In the genomic region with DNA sequence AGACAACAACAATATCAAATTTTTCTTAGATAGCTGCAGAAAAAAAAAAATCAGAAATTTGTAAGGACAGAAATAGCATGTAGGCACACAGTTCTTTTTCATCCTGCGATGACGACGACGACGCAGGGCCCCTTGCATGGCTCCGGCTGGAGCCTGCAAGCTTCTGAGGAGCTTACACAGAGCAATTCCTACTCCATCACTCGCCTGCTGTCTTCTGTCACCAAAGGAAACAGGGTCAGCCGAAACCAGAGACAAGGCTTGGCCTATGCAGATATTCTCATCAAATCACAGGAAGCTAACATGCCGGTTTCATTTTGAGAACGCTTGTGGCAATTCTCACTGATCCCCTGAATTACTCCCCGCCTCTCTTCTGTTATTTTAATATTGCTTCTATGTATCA, we compare ENCODE assay signal across 19 mouse cellular contexts.
A peak's percentile ranks its signal among the peaks of the same experiment; 100 is the strongest.
DNase-seq lines count a peak whose midpoint lies in the region; ATAC-seq and TF ChIP-seq lines count a peak whose summit lies in the region.
"Had no signal": no experiment of that assay in that cellular context is flagged by ENCODE, and none has a peak within 500 bp of the region (broad histone marks: within the 10 kb centered on the region; RNA-seq: fewer than 3 reads in every experiment).

No protein-coding gene starts in this region.

- no peak for TF ChIP-seq CTCF in lung, embryonic 14.5 days (IDR thresholded peaks at IDR 0.05; ENCODE audit: low read depth)

- DNase-seq in heart, postnatal 4 days: no peak
- peak; percentile 57 for DNase-seq in lung, embryonic 14.5 days
- DNase-seq in lung, postnatal 10 days: no peak
- DNase-seq in brain, adult 2 months (ENCODE audit: low read depth, low spot score): peak; percentile 6
- no peak for DNase-seq in adrenal gland, adult 2 months
- DNase-seq: adrenal gland, postnatal 14 days; cerebellum, adult 8-10 months; layer of hippocampus, postnatal 36 days; left cerebral cortex, postnatal 4 days; right cerebral cortex, postnatal 25 days; thymus, adult 18-20 months had no signal

- H3K27me3 ChIP-seq in heart, embryonic 15.5 days: no peaks in the 10 kb centered on the region
- no peaks in the 10 kb centered on the region for H3K27me3 ChIP-seq in lung, embryonic 14.5 days (ENCODE audit: insufficient read depth, low read length)
- H3K27me3 ChIP-seq in embryonic facial prominence, embryonic 15.5 days: no peaks in the 10 kb centered on the region
- H3K27me3 ChIP-seq: forebrain, embryonic 15.5 days; liver, embryonic 12.5 days had no signal

- WGBS in heart, embryonic 15.5 days: 43% methylated on average over 11 of the region's 11 CpGs
- 28% methylated on average over 11 of the region's 11 CpGs for WGBS in lung, embryonic 14.5 days
- 41% methylated on average over 11 of the region's 11 CpGs for WGBS in embryonic facial prominence, embryonic 15.5 days

- no peak overlapping the region for H3K9ac ChIP-seq in heart, embryonic 15.5 days
- H3K9ac ChIP-seq in lung, embryonic 14.5 days: no peak overlapping the region
- H3K9ac ChIP-seq in embryonic facial prominence, embryonic 15.5 days: no peak overlapping the region
- H3K9ac ChIP-seq: forebrain, embryonic 15.5 days; liver, embryonic 12.5 days had no signal

- no peak overlapping the region for H3K4me3 ChIP-seq in heart, embryonic 15.5 days
- no peak overlapping the region for H3K4me3 ChIP-seq in lung, embryonic 14.5 days (ENCODE audit: low read depth, low read length)
- H3K4me3 ChIP-seq in embryonic facial prominence, embryonic 15.5 days (replicated peaks): no peak overlapping the region
- H3K4me3 ChIP-seq: erythroblast, embryonic 14.5 days; forebrain, embryonic 15.5 days; liver, embryonic 12.5 days had no signal

- no peaks in the 10 kb centered on the region for H3K4me1 ChIP-seq in heart, embryonic 15.5 days (replicated peaks)
- peaks cover 8% of the 10 kb centered on the region for H3K4me1 ChIP-seq in lung, embryonic 14.5 days (ENCODE audit: insufficient read depth)
- H3K4me1 ChIP-seq in embryonic facial prominence, embryonic 15.5 days: 0 out of 2 replicates have a peak, but pooled peaks cover 5% of the 10 kb centered on the region
- H3K4me1 ChIP-seq: liver, embryonic 12.5 days had no signal

- peak overlapping the region; percentile 31 for H3K4me2 ChIP-seq in heart, embryonic 15.5 days
- H3K4me2 ChIP-seq in lung, embryonic 14.5 days: peak overlapping the region; percentile 48
- 0 out of 2 replicates have a peak overlapping the region, but pooled peaks have one; percentile 21 for H3K4me2 ChIP-seq in embryonic facial prominence, embryonic 15.5 days (replicated peaks)
- H3K4me2 ChIP-seq: liver, embryonic 12.5 days had no signal

- H3K27ac ChIP-seq in heart, embryonic 15.5 days: no peak overlapping the region
- peak overlapping the region; percentile 12; the same call in 1 of the 2 replicates for H3K27ac ChIP-seq in lung, embryonic 14.5 days (ENCODE audit: low read depth)
- H3K27ac ChIP-seq in embryonic facial prominence, embryonic 15.5 days (replicated peaks): no peak overlapping the region
- H3K27ac ChIP-seq: liver, embryonic 12.5 days; macrophage had no signal

- no peaks in the 10 kb centered on the region for H3K9me3 ChIP-seq in heart, embryonic 15.5 days (replicated peaks)
- no peaks in the 10 kb centered on the region for H3K9me3 ChIP-seq in lung, embryonic 14.5 days (ENCODE audit: low read depth, low read length)
- no peaks in the 10 kb centered on the region for H3K9me3 ChIP-seq in embryonic facial prominence, embryonic 15.5 days (replicated peaks)
- H3K9me3 ChIP-seq: forebrain, embryonic 15.5 days; liver, embryonic 12.5 days had no signal

- H3K36me3 ChIP-seq in heart, embryonic 15.5 days: no peaks in the 10 kb centered on the region
- no peaks in the 10 kb centered on the region for H3K36me3 ChIP-seq in lung, embryonic 14.5 days (ENCODE audit: insufficient read depth)
- no peaks in the 10 kb centered on the region for H3K36me3 ChIP-seq in embryonic facial prominence, embryonic 15.5 days
- H3K36me3 ChIP-seq: forebrain, embryonic 15.5 days; liver, embryonic 12.5 days had no signal

- ATAC-seq in heart, embryonic 15.5 days (replicated peaks; ENCODE audit: insufficient number of reproducible peaks, insufficient read depth, low FRiP score, low read depth): no peak
- peak; percentile 54; the same call in 1 of the 2 replicates for ATAC-seq in lung, embryonic 14.5 days (ENCODE audit: insufficient read depth)
- no peak for ATAC-seq in embryonic facial prominence, embryonic 15.5 days (ENCODE audit: insufficient number of reproducible peaks, low FRiP score, low TSS enrichment, low read depth)
- ATAC-seq: CD4-positive, CD25-positive, alpha-beta regulatory T cell, adult 4 months; forebrain, embryonic 15.5 days; hindbrain, embryonic 16.5 days; liver, embryonic 12.5 days had no signal

Comparison
In these comparisons a context has a peak if more than half of its experiments do, and no peak if none do; other contexts are left out.
1. DNase-seq: peak in lung, embryonic 14.5 days (single experiment) and brain, adult 2 months (single experiment); none in heart, postnatal 4 days (single experiment), lung, postnatal 10 days (single experiment) and adrenal gland, adult 2 months (single experiment).
2. Peak in every context shown above with its lines, with median percentiles within 50 percentile points of each other: H3K4me2 ChIP-seq.